Mouse (Mus musculus) left cerebral cortex, postnatal 4 days (tissue): ENCODE results near the gene Phf10. TPM values are rescaled to one million over a fixed set of nuclear protein-coding genes. Genes with fewer than 3 reads are reported as not detected.
"Not testable (repeated sequence)": the region's sequence is repeated elsewhere in the genome, so short reads cannot be mapped to it uniquely, and the experiment has no call there.

Source experiments
- DNase-seq: peaks from one replicate; pipeline ENCODE4 v3.0.0-alpha.2; 2022
- intact Hi-C: fragments of 180-260 bp; cut with DNase I; formaldehyde crosslinking; loops from one replicate; pipeline ENCODE4 v1.15.1; 2025
- total RNA-seq, 2 experiments: library from RNA; stranded (reverse); gene quantifications; 2 replicates each; pipeline ENCODE4 v1.2.3; 2021

Phf10 gene
- 10 to 100 TPM; 80.8 to 85.9 TPM for total RNA-seq

DNA sequence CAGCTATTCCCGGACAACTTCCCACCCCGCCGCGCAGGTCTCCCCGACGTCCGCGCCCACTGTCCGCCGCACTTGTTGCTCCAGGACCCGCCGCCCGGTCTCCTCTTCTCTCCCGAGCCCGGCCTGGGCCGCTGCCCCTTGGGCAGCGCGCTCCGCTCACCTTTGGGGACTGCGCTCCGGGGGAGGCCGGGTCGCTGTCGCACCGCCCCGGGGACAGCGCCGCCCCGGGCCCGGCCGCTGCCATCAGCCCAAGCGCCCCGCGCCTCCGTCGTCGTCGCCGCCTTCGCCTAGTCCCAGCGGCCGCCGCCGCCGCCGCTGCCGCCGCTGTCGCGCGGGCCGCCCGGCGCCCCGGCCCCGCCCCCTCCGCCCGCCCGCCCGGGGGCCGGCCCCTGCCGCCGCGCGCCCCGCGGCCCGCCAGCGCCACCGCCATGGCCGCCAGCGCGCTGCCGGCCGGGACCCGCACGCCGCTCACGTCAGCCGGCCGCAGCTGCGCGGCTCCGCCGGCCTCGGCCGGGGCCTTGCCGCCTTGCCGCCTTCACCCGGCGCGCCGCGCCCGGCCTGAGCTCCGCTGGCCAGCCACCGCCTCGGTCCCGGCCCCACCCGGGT is at the start of gene Phf10:
Gene Phf10, minus strand, starts transcription at position 323 of the 606 bp plus-strand sequence.
- intact Hi-C loops = not testable (repeated sequence)
- peak; percentile 24 for DNase-seq

- DNase-seq, intact Hi-C loops: not testable (repeated sequence)
Measured at GRCm38 (mm10) chr17:15009706-15010413, 48.8 kb upstream of the Phf10 start, which contains the start of gene Gm3435. TSS of gene Gm3435 (plus strand) at chr17:15010176.

DNA sequence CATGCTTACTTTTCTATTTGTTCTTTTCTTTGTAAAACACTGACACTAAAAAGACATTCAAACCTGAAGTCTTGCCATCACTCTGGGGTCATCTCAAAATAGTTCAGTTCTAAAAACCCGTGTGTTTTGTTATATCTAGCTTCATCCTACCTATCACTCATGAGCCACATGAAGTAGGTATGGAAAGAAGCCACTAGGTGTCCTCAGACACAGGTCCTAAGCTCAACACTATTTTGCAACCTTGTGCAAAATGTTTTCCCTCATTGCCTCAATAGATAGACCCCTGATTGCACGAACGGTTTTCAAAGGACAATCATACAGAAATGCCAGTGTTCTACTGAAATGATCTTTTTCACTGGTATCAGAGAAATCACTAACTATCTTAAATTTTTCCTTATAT is 48.0 kb upstream of the Phf10 start:
- intact Hi-C loops, DNase-seq: not testable (repeated sequence)

DNA sequence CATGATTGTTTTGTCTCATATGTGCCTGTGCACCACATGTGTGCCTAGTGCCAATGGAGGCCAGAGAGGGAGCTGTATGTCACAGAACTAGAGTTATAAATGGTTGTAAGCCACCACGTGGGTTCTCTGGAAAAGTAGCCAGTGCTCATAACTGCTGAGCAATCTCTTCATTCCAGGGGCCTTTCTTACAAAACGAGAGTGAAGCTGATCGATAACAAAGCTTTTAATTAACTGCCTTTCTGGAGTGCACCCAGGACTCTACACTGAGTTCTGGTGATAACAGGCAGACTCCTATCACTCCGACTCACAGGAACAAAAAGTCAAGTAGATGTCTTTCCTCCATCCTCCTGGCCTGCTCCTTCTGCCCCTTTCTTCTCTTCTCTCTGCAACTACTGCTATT is 39.0 kb upstream of the Phf10 start:
- DNase-seq, intact Hi-C loops: not testable (repeated sequence)

- DNase-seq, intact Hi-C loops: not testable (repeated sequence)
Measured at GRCm38 (mm10) chr17:14994140-14994539, 33.1 kb upstream of the Phf10 start.

DNA sequence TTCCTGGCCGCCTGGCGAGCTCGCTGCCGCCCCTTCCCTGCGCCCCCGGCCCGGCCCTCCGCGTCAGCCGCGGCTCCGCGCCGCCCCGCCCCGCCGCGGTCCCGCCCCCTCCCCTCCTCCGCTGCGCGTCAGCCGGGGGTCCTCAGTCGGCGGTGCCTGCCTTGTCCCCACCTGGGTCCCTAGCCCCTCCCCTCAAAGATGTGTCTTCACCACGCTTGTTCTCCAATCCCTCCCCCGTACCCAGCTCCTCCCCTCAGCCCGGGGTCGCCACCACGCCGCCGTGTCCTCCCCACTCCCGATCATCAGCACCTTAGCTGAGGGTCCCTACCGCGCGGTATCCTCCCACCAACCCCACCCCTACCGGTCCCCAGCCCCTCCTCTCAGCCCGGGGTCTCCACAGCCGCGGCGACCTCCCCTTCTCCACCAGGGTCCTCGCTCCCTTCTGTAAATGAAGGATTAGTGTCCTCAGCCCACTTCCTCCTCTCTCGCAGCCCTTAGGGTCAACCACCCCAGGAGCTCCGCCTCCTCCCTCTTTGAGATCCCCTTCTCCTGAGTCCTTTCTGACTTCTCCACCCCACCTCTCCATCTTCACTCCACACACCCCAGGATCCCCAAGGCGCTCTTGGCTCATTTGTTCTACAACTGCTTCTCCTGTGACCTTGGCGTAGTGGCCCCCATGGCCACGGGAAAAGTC is 32.2 kb upstream of the Phf10 start:
- DNase-seq, intact Hi-C loops: not testable (repeated sequence)

DNA sequence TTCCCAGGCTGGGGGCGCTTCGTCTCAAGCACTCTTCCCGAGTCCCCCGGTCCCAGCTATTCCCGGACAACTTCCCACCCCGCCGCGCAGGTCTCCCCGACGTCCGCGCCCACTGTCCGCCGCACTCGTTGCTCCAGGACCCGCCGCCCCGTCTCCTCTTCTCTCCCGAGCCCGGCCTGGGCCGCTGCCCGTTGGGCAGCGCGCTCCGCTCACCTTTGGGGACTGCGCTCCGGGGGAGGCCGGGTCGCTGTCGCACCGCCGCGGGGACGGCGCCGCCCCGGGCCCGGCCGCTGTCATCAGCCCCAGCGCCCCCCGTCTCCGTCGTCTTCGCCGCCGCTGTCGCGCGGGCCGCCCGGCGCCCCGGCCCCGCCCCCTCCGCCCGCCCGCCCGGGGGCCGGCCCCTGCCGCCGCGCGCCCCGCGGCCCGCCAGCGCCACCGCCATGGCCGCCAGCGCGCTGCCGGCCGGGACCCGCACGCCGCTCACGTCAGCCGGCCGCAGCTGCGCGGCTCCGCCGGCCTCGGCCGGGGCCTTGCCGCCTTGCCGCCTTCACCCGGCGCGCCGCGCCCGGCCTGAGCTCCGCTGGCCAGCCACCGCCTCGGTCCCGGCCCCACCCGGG is 31.6 kb upstream of the Phf10 start:
- DNase-seq, intact Hi-C loops: not testable (repeated sequence)

DNA sequence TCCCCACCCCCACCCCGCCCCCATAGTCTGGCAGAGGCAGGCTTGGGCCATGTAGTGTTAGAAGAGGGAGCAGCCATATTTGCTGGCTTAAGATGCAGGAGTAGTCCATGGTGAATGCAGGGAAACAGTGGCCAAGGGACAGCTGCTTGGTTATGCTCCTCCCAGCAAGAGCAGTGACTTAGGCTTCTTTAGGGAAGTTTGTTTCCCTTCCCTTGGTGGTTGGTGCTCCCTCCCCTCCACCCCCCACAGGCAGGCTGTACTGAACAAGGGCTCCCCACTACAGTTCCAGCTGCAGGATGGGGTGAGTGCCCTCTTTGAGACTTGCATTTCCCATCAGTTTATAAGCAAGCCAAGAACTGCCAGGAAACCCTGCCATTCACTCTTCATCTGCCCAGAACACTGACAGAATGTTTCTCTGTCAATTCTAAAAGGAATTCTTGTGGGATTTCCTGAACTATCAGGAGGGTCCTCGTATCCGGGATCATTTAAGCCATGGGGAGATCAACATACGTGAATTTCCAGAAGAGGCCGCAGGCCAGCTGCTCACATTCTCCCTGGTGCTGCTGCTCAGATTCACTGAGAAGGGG is 29.1 kb upstream of the Phf10 start:
- intact Hi-C loops, DNase-seq: not testable (repeated sequence)

DNA sequence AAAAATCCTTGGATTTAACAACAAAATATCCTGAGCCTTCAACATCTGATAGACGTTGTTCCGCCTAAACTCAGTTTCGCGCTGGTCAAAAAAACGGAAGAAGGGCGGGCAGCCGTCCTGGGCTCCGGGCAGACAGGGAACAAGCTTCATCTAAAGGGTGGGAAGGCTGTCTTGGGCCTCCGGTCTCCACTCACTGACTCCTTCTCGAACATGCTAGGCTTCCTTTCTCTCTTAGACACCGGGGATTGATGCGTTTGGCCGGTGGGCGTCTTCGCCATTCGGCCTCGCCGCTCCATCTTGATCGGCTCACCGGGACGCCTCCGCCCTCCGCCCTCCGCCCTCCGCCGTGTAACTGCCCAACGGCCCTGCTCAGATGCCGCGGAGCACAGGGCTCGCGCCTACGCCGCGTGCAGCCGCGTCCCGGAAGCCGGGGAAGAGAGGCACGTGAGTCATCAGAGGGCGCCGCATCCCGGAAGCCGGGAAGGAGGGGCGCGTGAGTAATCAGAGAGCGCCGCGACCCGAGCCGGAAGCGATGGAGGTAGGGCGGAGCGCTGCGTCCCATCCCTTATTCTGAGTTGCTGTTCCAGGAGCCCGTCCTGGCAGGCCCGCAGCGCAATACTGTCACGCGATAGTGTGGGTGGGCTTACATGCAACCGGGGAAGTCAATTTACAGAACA is 17.4 kb upstream of the Phf10 start, which contains the start of the genes 9030025P20Rik and Gm3417:
Gene 9030025P20Rik, plus strand, starts transcription at position 107 of the 677 bp plus-strand sequence.
Gene Gm3417, minus strand, starts transcription at position 429 of the 677 bp plus-strand sequence.
- DNase-seq, intact Hi-C loops: not testable (repeated sequence)

GRCm38 (mm10) chr17:14977718-14978361 is 16.8 kb upstream of the Phf10 start:
- DNase-seq, intact Hi-C loops: not testable (repeated sequence)

- intact Hi-C loops, DNase-seq: not testable (repeated sequence)
Measured at GRCm38 (mm10) chr17:14968373-14968913, 7.4 kb upstream of the Phf10 start.

GRCm38 (mm10) chr17:14961557-14962154 is 583 bp upstream of the Phf10 start:
- DNase-seq, intact Hi-C loops: not testable (repeated sequence)

DNA sequence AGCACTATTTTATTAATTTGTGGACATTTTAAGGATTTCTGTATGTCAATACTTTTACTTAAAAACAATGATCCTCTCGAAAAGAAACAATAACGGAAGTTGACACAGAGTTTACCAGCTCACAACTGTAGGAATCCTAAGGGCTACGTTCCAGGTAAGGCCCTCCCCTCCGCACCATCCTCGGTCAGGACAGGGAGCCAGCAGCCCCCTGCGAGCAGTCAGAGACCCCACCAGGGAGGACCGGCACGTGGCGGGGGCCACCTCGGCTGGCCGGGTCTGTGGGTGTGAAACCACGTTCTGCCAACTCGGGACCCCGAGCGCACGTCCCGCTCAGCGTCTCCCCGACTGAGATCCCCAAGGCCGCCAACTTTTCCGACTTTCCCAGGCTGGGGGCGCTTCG is 553 bp downstream of the Phf10 start:
- DNase-seq = peak; percentile 20

GRCm38 (mm10) chr17:14959979-14960378 is 1.1 kb downstream of the Phf10 start:
- intact Hi-C loops = no loop called here
- peak; percentile 7 for DNase-seq

More for the DNA sequence above, 553 bp downstream of the Phf10 start:
- intact Hi-C loops = no loop called here

GRCm38 (mm10) chr17:14958686-14959327 is 2.3 kb downstream of the Phf10 start:
- intact Hi-C loops = no loop called here
- DNase-seq = no peak

GRCm38 (mm10) chr17:14953452-14953851 is 7.6 kb downstream of the Phf10 start:
- intact Hi-C loops = no loop called here
- DNase-seq = no peak

- no peak for DNase-seq
- intact Hi-C loops = no loop called here
Measured at GRCm38 (mm10) chr17:14949161-14949827, 11.8 kb downstream of the Phf10 start.

DNA sequence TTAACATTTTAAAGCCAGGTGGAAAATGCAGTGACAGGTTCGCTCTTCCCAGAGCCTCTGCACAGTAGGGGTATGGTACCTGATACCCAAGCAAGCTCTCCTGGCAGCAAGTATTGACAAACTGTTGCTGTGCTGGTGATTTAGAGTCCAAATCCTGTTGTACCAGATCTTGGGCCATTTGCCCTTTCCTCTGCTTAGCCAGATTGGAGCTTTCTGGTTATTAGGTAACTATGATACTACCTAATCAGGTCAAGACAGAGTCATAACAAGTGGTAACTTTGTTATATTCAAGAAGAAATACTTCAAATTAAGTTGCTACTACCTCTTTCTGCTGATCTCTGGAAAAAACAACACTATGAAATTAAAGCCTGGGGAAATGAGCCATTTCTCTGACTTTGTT is 16.5 kb downstream of the Phf10 start:
- intact Hi-C loops = no loop called here
- DNase-seq = no peak
